Mouse (Mus musculus): ENCODE results near the gene Gabpb1.

GRCm38 (mm10) chr2:126691290-126691689 lies 15.2 kb upstream of the Gabpb1 start:
- TF ChIP-seq POLR2A (IDR thresholded peaks at IDR 0.05; ENCODE audit: extremely low read depth, insufficient read depth, low read length) (no peak), CTCF (IDR thresholded peaks at IDR 0.05; ENCODE audit: low read depth, low read length) (no peak)

All from liver, adult 2 months (tissue).